Mouse (Mus musculus) heart, embryonic 10.5 days (tissue): Measurements from ENCODE around the gene Slc16a6. TPM values are rescaled to one million over a fixed set of nuclear protein-coding genes. Genes with fewer than 3 reads are reported as not detected.

Experiments used
- DNase-seq: peaks from one replicate; pipeline ENCODE4 v3.0.0-alpha.2; 2017; ENCODE audit warnings: low spot score
- H3K27ac ChIP-seq: fragments of 300-500 bp; sonication (generic); 2 replicates; pipeline ENCODE4 v1.5.1; 2016; ENCODE audit warnings: mild to moderate bottlenecking
- H3K27me3 ChIP-seq: fragments of 300-500 bp; sonication (generic); 2 replicates; pipeline ENCODE4 v1.6.1; 2016; ENCODE audit warnings: mild to moderate bottlenecking; ENCODE audit not compliant: poor library complexity, insufficient read depth, severe bottlenecking
- H3K36me3 ChIP-seq: fragments of 300-500 bp; sonication (generic); 2 replicates; pipeline ENCODE4 v1.6.1; 2016; ENCODE audit warnings: mild to moderate bottlenecking, moderate library complexity
- H3K4me1 ChIP-seq: fragments of 300-500 bp; sonication (generic); 2 replicates; pipeline ENCODE4 v1.6.1; 2016; ENCODE audit warnings: mild to moderate bottlenecking
- H3K4me3 ChIP-seq: fragments of 300-500 bp; sonication (generic); 2 replicates; pipeline ENCODE4 v1.5.1; 2016; ENCODE audit warnings: mild to moderate bottlenecking, moderate library complexity
- H3K9me3 ChIP-seq: fragments of 300-500 bp; sonication (generic); 2 replicates; pipeline ENCODE4 v1.6.1; 2016; ENCODE audit warnings: mild to moderate bottlenecking, moderate library complexity
- WGBS: fragments of 180-500 bp; shearing (Covaris S2); methylation state at CpG from one replicate; pipeline ENCODE4 v1.1.7; 2016; 5-methylcytosine and 5-hydroxymethylcytosine counted together
- polyA plus RNA-seq: library from polyadenylated mRNA; unstranded; fragments of >200 nt; fragmentation: Nextera tagmentation; extraction: Ambion mirVana; gene quantifications from 2 replicates; pipeline ENCODE4 v1.2.1, GENCODE M21; 2016

Gene Slc16a6
- polyA plus RNA-seq, 1 experiment from 2014 or later: 12.7 TPM

DNA sequence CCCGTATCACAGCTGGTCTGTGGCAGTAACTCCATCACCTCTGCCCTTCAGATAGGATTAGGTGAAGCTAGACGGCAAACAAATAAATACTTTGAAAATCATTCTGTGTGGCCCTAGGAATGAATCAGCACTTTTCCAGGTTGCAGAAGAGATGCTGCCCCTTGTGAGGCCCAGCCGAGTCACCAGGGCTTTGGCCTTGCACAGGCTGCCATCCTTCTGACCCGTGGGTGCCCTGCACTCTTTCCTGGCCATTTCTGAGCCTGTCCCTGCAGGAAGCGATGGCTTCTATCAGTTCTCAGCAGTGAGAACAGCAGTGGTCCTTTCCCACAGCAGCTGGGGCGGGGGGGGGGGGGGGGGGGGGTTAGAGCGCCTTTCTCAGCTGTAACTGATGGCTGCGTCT, 36.5 kb downstream of the Slc16a6 start:
- no peak for DNase-seq
- WGBS: 56% methylated on average over 8 of the region's 8 CpGs
- no peaks in the 10 kb centered on the region for H3K9me3 ChIP-seq
- H3K27me3 ChIP-seq: no peaks in the 10 kb centered on the region
- H3K27ac ChIP-seq: no peak overlapping the region; the same call in 1 of the 2 replicates
- H3K4me1 ChIP-seq: peaks cover 16% of the 10 kb centered on the region
- H3K4me3 ChIP-seq: no peak overlapping the region
- peaks cover 44% of the 10 kb centered on the region for H3K36me3 ChIP-seq

DNA sequence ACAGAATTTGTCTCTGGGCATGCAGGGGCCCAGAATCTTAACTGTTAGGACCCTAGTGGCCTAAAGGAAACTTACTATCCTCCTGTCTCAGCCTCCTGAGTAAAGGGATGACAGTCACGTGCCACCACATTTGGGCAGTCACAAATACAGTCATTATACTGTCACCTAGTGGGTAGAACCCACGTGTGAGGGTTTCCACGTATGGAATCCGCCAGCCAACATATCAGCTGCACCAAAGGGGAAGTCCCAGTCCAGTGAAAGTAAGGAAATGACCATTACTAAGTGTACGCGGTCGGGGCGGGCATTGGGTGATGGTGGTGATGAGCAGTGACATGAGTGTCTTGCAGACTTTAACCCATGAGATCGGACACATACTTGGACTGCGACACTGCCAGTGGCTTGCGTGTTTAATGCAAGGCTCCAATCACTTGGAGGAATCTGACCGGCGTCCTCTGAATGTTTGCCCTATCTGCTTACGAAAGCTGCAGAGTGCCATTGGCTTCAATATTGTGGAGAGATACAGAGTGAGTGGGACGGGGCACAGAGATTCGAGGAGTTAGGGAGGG, 39.1 kb downstream of the Slc16a6 start:
- 92% methylated on average over 16 of the region's 16 CpGs for WGBS
- no peak overlapping the region for H3K27ac ChIP-seq
- H3K27me3 ChIP-seq: no peaks in the 10 kb centered on the region
- H3K4me1 ChIP-seq: peaks cover 8% of the 10 kb centered on the region
- no peak for DNase-seq
- peaks cover 66% of the 10 kb centered on the region for H3K36me3 ChIP-seq
- no peaks in the 10 kb centered on the region for H3K9me3 ChIP-seq
- no peak overlapping the region for H3K4me3 ChIP-seq

DNA sequence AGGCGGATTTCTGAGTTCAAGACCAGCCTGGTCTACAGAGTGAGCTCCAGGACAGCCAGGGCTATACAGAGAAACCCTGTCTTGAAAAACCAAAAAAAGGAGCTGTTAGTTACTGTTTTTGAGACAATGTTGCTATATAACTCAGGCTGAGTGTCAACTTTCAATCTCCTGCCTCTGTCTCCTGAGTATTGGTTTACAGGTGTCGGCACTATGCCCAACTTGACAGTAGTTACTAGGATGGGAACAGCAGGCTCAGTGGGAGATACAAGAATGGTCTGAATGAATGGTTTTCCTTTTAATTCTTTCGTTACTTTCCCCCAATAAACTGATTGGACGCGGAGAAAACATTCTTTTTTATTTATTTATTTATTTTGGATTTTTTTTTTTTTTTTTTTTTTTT, 46.0 kb downstream of the Slc16a6 start:
- H3K4me1 ChIP-seq: peaks cover 13% of the 10 kb centered on the region
- DNase-seq: no peak
- H3K9me3 ChIP-seq: no peaks in the 10 kb centered on the region
- H3K4me3 ChIP-seq: no peak overlapping the region
- peaks cover 34% of the 10 kb centered on the region for H3K36me3 ChIP-seq
- no peak overlapping the region for H3K27ac ChIP-seq
- 90% methylated on average over 5 of the region's 5 CpGs for whole genome bisulfite sequencing
- H3K27me3 ChIP-seq: no peaks in the 10 kb centered on the region

DNA sequence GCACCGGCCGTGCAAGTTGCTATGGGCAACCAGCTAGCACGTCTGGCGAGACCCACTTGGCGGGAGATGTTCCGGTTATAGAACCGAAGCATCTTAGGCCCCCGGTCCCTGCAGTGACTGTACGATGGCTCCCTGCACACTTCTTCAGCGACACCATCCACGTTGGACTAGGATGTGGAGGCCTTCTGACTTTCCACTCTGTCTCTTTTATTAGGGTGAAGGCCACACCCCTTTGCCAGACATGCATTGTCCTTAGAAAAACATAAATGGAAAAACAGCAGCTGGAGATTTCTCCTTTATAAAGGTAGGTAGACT, 47.2 kb downstream of the Slc16a6 start:
- H3K4me3 ChIP-seq: peak overlapping the region; percentile 73
- no peaks in the 10 kb centered on the region for H3K9me3 ChIP-seq
- no peak for DNase-seq
- peaks cover 29% of the 10 kb centered on the region for H3K36me3 ChIP-seq
- peak overlapping the region; percentile 92 for H3K27ac ChIP-seq
- peaks cover 13% of the 10 kb centered on the region for H3K4me1 ChIP-seq
- no peaks in the 10 kb centered on the region for H3K27me3 ChIP-seq
- under 1% methylated on average over 11 of the region's 11 CpGs for WGBS

DNA sequence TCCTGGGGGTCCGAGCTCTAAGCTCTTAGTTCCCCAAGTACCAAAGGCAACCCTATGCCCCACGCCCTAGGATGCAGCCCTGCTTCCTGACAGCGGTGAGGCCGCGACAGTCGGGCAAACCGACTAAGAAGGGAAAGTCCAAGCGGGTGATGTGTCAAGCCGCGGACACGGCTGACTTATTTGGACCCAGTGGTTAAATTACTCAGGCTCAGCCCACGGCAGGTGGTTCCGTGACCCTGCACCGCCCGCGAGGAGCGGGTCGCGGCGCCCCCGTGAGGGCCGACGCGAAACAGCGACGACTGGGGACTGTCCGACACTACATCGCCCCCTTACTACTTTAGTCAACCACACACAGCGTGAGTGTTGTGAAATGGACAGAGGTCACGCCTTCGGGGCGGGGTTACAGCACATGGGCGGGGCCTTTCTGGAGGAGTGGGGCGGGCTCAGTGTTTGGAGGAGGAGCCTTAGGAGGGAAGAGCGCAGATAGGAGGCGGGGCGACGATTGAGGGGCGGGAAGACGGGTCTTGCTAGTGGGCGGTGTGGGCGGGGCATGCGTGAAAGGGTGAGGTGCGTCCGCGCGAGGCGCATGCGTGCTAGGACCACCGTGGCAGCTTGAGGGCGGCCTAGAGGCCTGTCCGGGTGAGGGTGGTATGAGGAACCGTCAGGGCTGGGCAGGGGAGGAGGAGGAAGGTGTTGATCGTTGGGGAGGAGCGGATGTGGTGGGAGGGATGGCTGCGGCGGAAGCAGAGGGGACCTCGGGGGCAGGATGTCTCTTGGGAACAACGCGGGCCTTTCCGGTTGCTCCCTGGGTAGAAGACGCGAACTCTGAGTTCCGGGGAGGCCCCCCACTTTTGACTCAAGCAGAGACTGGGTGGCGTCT, 47.8 kb downstream of the Slc16a6 start, which contains the start of gene Amz2:
Gene Amz2 (plus strand): TSS at position 555 of the 880 bp plus-strand sequence.
- peak; percentile 100 for DNase-seq
- Histone ChIP-seq H3K27me3 (no peaks in the 10 kb centered on the region), H3K4me3 (peak within 1 kb of the TSS; percentile 73), H3K36me3 (peaks cover 24% of the 10 kb centered on the region), H3K4me1 (peaks cover 13% of the 10 kb centered on the region), H3K9me3 (no peaks in the 10 kb centered on the region), H3K27ac (peak within 1 kb of the TSS; percentile 92)
- WGBS: under 1% methylated on average over 65 of the region's 65 CpGs

DNA sequence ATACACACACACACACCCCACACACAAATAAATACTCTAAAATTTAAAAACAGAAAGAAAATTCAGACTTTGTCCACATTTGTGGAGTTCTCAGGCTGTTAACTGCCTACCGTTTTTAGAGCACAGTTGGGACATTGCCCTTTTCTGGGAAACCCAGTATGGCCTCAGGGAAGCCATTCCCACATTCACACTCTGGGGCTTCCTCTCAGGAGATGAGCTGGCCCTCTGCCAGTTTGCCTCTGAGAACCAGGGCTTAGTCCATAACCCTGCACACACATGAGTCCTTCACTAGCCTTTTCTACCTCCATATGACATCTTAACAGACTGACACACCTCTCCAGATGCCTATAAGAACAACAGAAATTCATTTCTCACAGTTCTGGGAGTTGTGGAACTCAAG, 50.1 kb downstream of the Slc16a6 start:
- no peak overlapping the region for H3K27ac ChIP-seq
- no peaks in the 10 kb centered on the region for H3K9me3 ChIP-seq
- H3K27me3 ChIP-seq: no peaks in the 10 kb centered on the region
- 72% methylated on average over 1 of the region's 1 CpGs for WGBS
- no peak overlapping the region for H3K4me3 ChIP-seq
- H3K4me1 ChIP-seq: peaks cover 18% of the 10 kb centered on the region
- DNase-seq: no peak
- 0 out of 2 replicates have a peak, but pooled peaks cover under 1% of the 10 kb centered on the region for H3K36me3 ChIP-seq

DNA sequence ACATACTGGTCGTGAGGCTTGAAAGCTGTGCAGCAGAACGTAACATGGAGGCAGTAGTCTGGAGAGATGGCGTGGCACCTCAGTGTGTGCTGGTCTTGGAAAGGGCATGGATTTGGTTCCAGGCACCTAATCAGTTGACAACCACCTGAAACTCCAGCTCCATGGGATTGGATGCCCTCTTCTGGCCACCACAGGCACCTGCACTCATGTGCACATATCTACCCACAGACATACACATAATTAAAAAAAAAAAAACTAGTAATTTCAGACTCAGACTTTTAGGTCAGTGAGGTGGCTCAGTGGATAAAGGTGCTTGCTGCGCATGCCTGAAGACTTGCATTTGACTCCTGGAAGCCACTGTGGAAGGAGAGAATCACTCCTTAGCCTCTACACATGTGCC, 51.1 kb downstream of the Slc16a6 start:
- Histone ChIP-seq H3K4me3 (no peak overlapping the region), H3K27ac (no peak overlapping the region), H3K36me3 (no peaks in the 10 kb centered on the region), H3K9me3 (no peaks in the 10 kb centered on the region), H3K27me3 (no peaks in the 10 kb centered on the region), H3K4me1 (peaks cover 18% of the 10 kb centered on the region)
- WGBS: 98% methylated on average over 4 of the region's 4 CpGs
- DNase-seq: no peak

DNA sequence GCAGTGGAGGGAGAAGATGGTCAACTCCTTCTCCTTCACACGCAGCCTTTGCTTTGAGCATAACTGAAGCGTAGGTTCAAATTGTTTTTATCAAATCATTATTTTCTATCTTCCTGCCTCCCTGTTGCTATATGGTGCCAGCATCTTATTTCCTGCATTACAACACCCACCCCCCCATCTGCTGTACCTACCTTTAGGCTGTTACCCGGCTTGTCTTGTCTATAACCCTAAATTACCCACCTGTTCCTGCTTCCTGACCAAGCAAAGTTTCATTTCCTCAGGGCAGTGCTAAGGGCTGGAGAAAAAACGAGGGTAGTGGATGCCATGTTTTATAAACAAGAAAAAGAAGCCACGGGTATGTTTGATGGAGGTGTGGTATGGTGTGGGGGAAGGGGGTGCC, 52.2 kb downstream of the Slc16a6 start:
- 79% methylated on average over 5 of the region's 5 CpGs for WGBS
- no peak overlapping the region for H3K4me3 ChIP-seq
- no peaks in the 10 kb centered on the region for H3K27me3 ChIP-seq
- H3K4me1 ChIP-seq: peaks cover 10% of the 10 kb centered on the region
- no peaks in the 10 kb centered on the region for H3K9me3 ChIP-seq
- H3K36me3 ChIP-seq: no peaks in the 10 kb centered on the region
- H3K27ac ChIP-seq: no peak overlapping the region
- DNase-seq: no peak

DNA sequence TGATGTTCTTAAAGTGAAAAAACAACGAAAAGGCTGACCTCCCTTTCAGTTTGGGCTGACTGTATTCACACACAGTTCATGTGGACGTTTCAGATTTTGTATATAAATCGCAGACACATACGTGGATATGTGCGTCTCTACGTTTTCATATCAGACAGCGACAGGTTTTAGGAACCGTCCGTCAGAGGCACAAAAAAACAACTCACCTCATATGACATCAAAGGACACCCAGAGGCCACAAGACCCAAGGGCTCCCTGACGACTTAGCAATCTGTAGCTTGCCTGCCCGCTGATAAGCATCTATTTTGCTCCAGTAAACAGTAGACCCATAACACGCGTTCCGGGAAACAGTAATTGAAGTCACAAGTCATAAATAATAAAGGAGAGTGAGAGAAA, 52.8 kb downstream of the Slc16a6 start:
- Histone ChIP-seq H3K4me1 (peaks cover 10% of the 10 kb centered on the region), H3K4me3 (no peak overlapping the region), H3K9me3 (no peaks in the 10 kb centered on the region), H3K27ac (no peak overlapping the region), H3K36me3 (no peaks in the 10 kb centered on the region), H3K27me3 (no peaks in the 10 kb centered on the region)
- DNase-seq: no peak
- WGBS: 80% methylated on average over 14 of the region's 14 CpGs

DNA sequence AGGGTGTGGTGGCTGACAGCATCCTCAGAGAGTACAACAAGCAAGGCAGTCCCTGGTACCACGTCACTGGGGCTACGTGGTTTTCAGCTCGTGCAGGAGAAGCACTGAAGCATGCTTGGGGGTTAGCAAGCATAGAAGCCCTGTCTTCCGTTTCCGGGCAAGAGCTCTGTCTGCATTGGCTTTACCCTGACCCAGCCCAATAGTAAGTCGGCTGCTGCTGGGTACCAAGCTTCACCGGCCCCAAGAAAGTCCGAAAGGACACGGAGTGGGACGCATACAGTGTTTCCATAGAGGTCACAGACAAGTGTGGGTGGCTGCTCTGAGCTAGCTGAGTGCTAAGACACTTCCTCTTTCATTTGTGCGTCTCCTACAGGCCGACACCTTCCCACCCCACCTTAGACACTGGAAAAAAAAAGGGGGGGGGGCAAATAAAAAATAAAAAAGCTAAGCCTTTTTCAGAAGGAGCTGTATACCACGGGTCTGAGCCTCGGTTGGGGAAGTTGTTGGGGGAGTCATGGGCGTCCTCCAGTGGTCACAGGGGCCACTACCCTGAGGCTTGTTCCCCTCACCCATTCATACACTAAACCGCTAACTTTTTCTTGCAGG, 53.3 kb downstream of the Slc16a6 start:
- DNase-seq: no peak
- Histone ChIP-seq H3K4me3 (no peak overlapping the region), H3K27ac (no peak overlapping the region), H3K36me3 (no peaks in the 10 kb centered on the region), H3K4me1 (peaks cover 7% of the 10 kb centered on the region), H3K9me3 (no peaks in the 10 kb centered on the region), H3K27me3 (no peaks in the 10 kb centered on the region)
- 47% methylated on average over 16 of the region's 16 CpGs for WGBS

DNA sequence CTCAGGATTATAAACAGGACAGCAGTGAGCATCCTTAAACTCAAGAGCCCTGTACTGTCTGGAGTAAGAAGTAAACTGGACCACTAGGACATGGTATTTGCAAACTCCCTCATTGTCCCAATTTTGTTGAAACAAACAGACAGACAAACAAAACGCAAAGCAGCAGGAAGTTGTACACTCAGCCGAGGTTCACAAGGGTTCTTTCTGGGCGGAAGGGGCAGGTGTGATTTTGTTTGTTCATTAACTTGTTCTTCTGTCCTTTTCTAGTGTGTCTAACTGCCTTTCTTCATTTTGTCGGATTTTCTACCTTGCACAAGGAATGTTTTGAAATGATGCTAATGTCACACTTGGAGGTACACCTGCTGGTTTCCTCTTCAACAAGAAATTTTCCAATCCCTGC, 53.9 kb downstream of the Slc16a6 start:
- Histone ChIP-seq H3K36me3 (no peaks in the 10 kb centered on the region), H3K9me3 (no peaks in the 10 kb centered on the region), H3K27ac (no peak overlapping the region), H3K4me3 (no peak overlapping the region), H3K4me1 (peaks cover 5% of the 10 kb centered on the region; the same call in 1 of the 2 replicates), H3K27me3 (no peaks in the 10 kb centered on the region)
- no peak for DNase-seq
- WGBS: 52% methylated on average over 4 of the region's 4 CpGs

DNA sequence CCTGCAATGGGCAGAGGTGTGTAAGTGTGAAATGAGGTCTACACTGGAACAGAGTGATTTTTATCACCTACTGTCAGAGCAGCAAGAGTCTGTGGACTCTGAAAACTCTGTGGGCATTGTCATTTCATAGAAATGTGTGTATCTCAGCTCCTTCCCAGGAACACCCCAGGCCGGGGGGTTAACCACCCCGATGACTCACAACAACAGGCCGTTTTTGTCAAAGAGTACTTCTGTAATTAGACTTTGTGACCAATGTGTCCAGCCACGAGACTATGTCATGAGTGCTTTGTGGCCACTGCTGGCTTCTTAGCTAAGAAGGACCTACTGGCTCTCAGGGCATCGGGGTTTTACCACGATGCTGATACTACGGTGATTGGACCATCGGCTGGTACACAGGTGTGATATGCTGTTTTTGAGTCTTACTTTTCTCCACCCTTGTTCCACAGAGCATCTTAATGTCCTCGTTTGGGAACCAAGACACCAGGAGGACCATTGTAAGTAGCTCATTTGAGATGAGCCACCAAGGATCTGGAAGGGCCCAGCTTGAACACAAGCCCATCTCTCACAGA, 55.8 kb downstream of the Slc16a6 start:
- Histone ChIP-seq H3K27me3 (no peaks in the 10 kb centered on the region), H3K27ac (no peak overlapping the region), H3K4me3 (no peak overlapping the region), H3K36me3 (no peaks in the 10 kb centered on the region), H3K9me3 (no peaks in the 10 kb centered on the region), H3K4me1 (peaks cover 8% of the 10 kb centered on the region; the same call in 1 of the 2 replicates)
- DNase-seq: no peak
- WGBS: 82% methylated on average over 9 of the region's 9 CpGs
